Mouse (Mus musculus) midbrain, embryonic 15.5 days (tissue): Measurements from ENCODE around the gene Tbx10. TPM values are rescaled to one million over a fixed set of nuclear protein-coding genes. Genes with fewer than 3 reads are reported as not detected.

Source experiments
- ATAC-seq: fragments of 200-750 bp; cut with Nextera tagmentation; replicated peaks from 2 replicates; pipeline ENCODE4 v1.8.0; 2017; ENCODE audit warnings: moderate TSS enrichment
- H3K27ac ChIP-seq: fragments of 300-500 bp; sonication (generic); 2 replicates; pipeline ENCODE4 v1.5.1; 2015; ENCODE audit warnings: mild to moderate bottlenecking, inconsistent platforms
- H3K27me3 ChIP-seq: fragments of 300-500 bp; sonication (generic); replicated peaks from 2 replicates; pipeline ENCODE4 v1.6.1; 2015; ENCODE audit warnings: inconsistent platforms
- H3K36me3 ChIP-seq: fragments of 300-500 bp; sonication (generic); replicated peaks from 2 replicates; pipeline ENCODE4 v1.6.1; 2015; ENCODE audit warnings: inconsistent platforms
- H3K4me1 ChIP-seq: fragments of 300-500 bp; sonication (generic); 2 replicates; pipeline ENCODE4 v1.6.1; 2015; ENCODE audit warnings: inconsistent platforms
- H3K4me2 ChIP-seq: fragments of 300-500 bp; sonication (generic); 2 replicates; pipeline ENCODE4 v1.6.1; 2015; ENCODE audit warnings: inconsistent platforms, mild to moderate bottlenecking, moderate library complexity
- H3K4me3 ChIP-seq: fragments of 300-500 bp; sonication (generic); 2 replicates; pipeline ENCODE4 v1.5.1; 2015; ENCODE audit warnings: mild to moderate bottlenecking, inconsistent platforms
- H3K9ac ChIP-seq: fragments of 300-500 bp; sonication (generic); 2 replicates; pipeline ENCODE4 v1.6.1; 2015; ENCODE audit warnings: mild to moderate bottlenecking, inconsistent platforms
- H3K9me3 ChIP-seq: fragments of 300-500 bp; sonication (generic); 2 replicates; pipeline ENCODE4 v1.6.1; 2016; ENCODE audit warnings: inconsistent platforms
- WGBS: fragments of 180-500 bp; shearing (Covaris S2); methylation state at CpG from one replicate; pipeline ENCODE4 v1.1.7; 2015; ENCODE audit warnings: mixed read lengths; 5-methylcytosine and 5-hydroxymethylcytosine counted together
- polyA plus RNA-seq: library from polyadenylated mRNA; unstranded; fragments of >200 nt; fragmentation: Nextera tagmentation; extraction: Ambion mirVana; gene quantifications from 2 replicates; pipeline ENCODE4 v1.2.1, GENCODE M21; 2015

Tbx10 gene
- polyA plus RNA-seq, 1 experiment from 2014 or later: not detected

DNA sequence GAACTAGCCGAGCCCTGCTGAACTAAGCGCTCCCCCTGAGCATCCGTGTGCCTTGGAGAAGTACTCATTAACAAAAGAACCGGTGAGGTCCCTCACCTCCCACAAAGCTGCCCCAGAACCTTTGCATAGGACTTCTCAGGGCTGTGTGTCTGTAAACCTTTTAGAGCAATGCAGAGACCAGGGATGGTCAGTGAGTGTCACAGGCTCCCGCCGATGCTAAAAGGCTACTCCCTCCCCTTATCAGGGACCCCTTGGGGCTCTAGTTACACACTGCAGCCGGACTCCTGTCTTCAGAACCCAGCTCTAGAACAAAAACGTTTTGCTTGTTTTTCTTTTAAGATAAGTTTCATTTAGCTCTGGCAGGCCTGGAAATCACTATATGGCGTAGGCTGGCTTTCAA is 20.5 kb downstream of the Tbx10 start:
- Histone ChIP-seq H3K36me3 (peaks cover 14% of the 10 kb centered on the region; the same call in 1 of the 2 replicates), H3K27ac (no peak overlapping the region), H3K9me3 (no peaks in the 10 kb centered on the region), H3K4me3 (peak overlapping the region; percentile 91), H3K4me2 (peak overlapping the region; percentile 42), H3K4me1 (peaks cover 14% of the 10 kb centered on the region), H3K27me3 (no peaks in the 10 kb centered on the region), H3K9ac (no peak overlapping the region)
- no peak for ATAC-seq
- 24% methylated on average over 9 of the region's 9 CpGs for WGBS

DNA sequence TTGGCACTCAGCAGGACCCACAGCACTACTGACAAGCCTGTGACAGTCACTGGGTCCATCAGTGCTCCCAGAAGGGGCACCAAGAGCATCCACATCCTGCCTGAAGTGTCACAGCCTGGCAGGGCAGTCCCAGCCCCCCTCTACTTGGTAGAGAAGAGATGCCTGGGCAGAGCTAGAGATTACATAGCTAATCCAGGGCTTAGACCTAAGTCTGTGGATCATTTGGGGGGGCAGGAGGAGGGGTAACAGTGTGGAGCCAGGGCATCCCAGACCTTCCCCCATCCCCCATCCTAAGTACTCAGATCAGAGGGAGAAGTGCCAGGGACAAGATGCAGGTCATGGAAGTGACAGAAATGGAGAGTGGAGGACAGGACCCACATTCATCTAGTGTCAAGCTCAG is 22.2 kb downstream of the Tbx10 start:
- Histone ChIP-seq H3K9ac (no peak overlapping the region), H3K9me3 (no peaks in the 10 kb centered on the region), H3K4me1 (peaks cover 19% of the 10 kb centered on the region), H3K4me2 (no peak overlapping the region), H3K27ac (no peak overlapping the region), H3K36me3 (peaks cover 7% of the 10 kb centered on the region; the same call in 1 of the 2 replicates), H3K4me3 (no peak overlapping the region), H3K27me3 (0 out of 2 replicates have a peak, but pooled peaks cover 4% of the 10 kb centered on the region)
- no peak for ATAC-seq

- no peak for ATAC-seq
- Histone ChIP-seq H3K4me3 (no peak overlapping the region), H3K9me3 (no peaks in the 10 kb centered on the region), H3K27ac (no peak overlapping the region), H3K4me2 (no peak overlapping the region), H3K27me3 (0 out of 2 replicates have a peak, but pooled peaks cover 4% of the 10 kb centered on the region), H3K9ac (no peak overlapping the region), H3K4me1 (peaks cover 19% of the 10 kb centered on the region), H3K36me3 (no peaks in the 10 kb centered on the region)
- 61% methylated on average over 5 of the region's 5 CpGs for WGBS
Observed at GRCm38 (mm10) chr19:4015635-4016034, 23.1 kb downstream of the Tbx10 start.

DNA sequence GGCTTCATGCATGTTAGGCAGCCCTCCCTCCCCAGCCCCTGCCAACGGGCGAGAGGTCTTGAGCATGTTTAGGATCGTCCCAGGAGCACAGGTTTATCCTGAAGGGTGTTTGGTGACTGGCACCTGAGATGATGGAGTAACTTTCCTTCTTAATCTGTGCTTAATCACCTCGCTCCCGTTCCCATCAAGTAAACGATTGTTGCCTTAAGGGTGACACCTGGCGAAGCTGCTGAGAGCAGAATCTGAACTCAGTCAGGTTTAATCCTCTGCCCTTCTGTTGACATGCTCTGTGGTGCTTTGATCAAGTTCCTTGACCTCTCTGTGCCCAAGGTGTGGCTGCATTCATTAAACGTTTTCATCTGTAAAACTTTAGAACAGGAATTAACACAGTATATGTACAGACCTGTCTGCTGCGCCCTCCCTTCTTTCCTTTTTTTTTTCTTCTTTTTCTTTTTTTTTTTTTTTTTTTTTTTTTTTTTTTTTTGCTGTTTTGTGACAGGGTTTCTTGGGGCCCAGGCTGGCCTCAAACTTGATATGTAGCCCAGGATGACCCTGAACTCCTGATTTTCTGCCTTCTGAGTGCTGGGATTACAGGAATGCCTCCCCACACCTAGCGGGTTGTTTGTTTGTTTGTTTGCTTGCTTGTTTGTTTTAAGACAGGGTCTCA is 25.5 kb downstream of the Tbx10 start:
- ATAC-seq: no peak
- Histone ChIP-seq H3K27me3 (0 out of 2 replicates have a peak, but pooled peaks cover 4% of the 10 kb centered on the region), H3K9ac (no peak overlapping the region), H3K4me3 (no peak overlapping the region), H3K4me1 (peaks cover 5% of the 10 kb centered on the region; the same call in 1 of the 2 replicates), H3K4me2 (no peak overlapping the region), H3K36me3 (no peaks in the 10 kb centered on the region), H3K9me3 (no peaks in the 10 kb centered on the region), H3K27ac (no peak overlapping the region)
- WGBS: 68% methylated on average over 10 of the region's 10 CpGs

- H3K27ac ChIP-seq: no peak overlapping the region
- H3K27me3 ChIP-seq: 0 out of 2 replicates have a peak, but pooled peaks cover 4% of the 10 kb centered on the region
- H3K36me3 ChIP-seq: no peaks in the 10 kb centered on the region
- 27% methylated on average over 18 of the region's 18 CpGs for WGBS
- no peak overlapping the region for H3K4me2 ChIP-seq
- H3K4me3 ChIP-seq: no peak overlapping the region
- 0 out of 2 replicates have a peak, but pooled peaks cover 5% of the 10 kb centered on the region for H3K4me1 ChIP-seq
- peak; percentile 75 for ATAC-seq
- no peaks in the 10 kb centered on the region for H3K9me3 ChIP-seq
- H3K9ac ChIP-seq: no peak overlapping the region
Observed at GRCm38 (mm10) chr19:4018743-4019583, 26.4 kb downstream of the Tbx10 start.

DNA sequence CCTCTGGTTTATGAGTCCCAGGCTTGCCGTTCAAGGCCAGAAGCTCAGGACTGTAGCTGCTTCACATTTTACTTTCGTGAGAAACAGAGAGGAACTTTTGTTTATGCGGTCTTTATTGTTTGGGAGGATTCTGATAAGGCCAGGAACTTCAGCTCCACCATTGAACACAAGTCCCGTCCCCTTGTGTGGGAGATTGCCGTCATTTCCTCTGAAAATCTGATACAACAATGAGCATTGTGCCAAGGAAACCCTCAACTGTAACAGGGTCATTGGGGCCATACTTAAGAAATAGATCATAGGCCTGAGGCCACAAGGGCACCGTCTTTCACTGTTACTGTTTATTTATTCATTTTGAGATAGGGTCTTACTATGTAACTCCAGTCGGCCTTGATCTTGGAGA is 30.6 kb downstream of the Tbx10 start:
- Histone ChIP-seq H3K36me3 (no peaks in the 10 kb centered on the region), H3K4me3 (no peak overlapping the region), H3K9me3 (no peaks in the 10 kb centered on the region), H3K4me2 (no peak overlapping the region), H3K27ac (no peak overlapping the region), H3K4me1 (0 out of 2 replicates have a peak, but pooled peaks cover 5% of the 10 kb centered on the region), H3K27me3 (0 out of 2 replicates have a peak, but pooled peaks cover 4% of the 10 kb centered on the region), H3K9ac (no peak overlapping the region)
- no peak for ATAC-seq
- WGBS: 84% methylated on average over 7 of the region's 7 CpGs

DNA sequence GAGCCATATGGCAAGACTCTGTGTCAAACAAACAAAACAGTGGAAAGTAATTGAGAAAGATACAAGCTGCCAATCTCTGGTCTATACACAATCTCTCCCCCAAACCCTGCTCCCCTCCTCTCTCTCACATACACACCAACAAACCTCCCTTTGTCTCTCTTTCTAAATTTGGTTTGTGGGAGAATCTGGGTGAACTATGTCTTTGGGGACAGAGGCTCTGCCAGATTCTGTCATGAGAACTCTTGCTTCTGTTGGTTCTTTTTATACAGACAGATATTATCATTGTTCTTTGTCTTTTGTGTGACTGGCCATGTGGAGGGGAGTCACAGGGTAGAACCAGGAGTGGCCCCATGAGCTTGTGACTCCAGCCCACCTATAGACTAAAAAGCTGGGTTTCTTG is 35.0 kb downstream of the Tbx10 start:
- Histone ChIP-seq H3K27ac (no peak overlapping the region), H3K9ac (no peak overlapping the region), H3K4me2 (no peak overlapping the region), H3K4me3 (no peak overlapping the region), H3K9me3 (no peaks in the 10 kb centered on the region), H3K36me3 (no peaks in the 10 kb centered on the region), H3K27me3 (no peaks in the 10 kb centered on the region), H3K4me1 (no peaks in the 10 kb centered on the region)
- no peak for ATAC-seq

DNA sequence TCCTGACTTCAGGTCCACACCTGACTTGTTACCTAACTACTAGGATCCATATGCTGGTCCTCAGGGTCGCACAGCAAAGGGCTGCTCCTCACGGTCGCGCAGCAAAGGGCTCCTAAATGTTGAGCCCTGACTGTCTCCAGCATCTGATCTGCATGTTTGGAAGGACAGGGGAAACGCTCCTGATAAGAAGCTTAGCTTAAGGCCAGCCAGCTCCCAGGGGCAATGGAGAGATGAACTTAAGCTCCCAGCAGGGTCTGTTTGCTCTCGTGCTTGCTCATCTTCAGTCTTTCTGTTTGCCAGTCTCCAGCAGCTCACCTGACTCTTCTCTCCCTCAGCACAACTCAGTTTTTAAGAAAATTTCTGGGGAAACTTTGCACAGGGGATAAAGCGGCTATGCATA is 40.1 kb downstream of the Tbx10 start:
- Histone ChIP-seq H3K4me3 (no peak overlapping the region), H3K4me1 (peaks cover 13% of the 10 kb centered on the region), H3K36me3 (0 out of 2 replicates have a peak, but pooled peaks cover 4% of the 10 kb centered on the region), H3K9me3 (no peaks in the 10 kb centered on the region), H3K27me3 (no peaks in the 10 kb centered on the region), H3K9ac (no peak overlapping the region), H3K4me2 (no peak overlapping the region), H3K27ac (no peak overlapping the region)
- 54% methylated on average over 7 of the region's 7 CpGs for WGBS
- no peak for ATAC-seq

DNA sequence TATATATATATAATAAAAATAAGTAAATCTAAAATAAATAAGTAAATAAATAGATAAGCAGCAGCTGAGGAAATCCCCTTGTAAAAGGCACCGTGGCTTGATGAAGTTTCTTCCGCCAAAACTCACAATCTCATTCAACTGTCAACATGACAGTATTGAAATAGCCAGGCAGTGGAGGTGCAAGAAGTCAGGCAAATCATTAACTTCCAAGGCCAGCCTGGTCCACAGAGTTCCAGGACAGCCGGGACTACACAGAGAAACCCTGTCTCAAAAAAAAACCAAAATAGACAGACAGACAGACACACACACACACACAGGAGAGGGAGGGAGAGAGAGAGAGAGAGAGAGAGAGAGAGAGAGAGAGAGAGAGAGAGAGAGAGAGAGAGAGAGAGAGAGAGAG is 40.7 kb downstream of the Tbx10 start:
- Histone ChIP-seq H3K4me1 (peaks cover 17% of the 10 kb centered on the region), H3K27me3 (no peaks in the 10 kb centered on the region), H3K27ac (no peak overlapping the region), H3K4me3 (no peak overlapping the region), H3K4me2 (no peak overlapping the region), H3K9me3 (no peaks in the 10 kb centered on the region), H3K9ac (no peak overlapping the region), H3K36me3 (0 out of 2 replicates have a peak, but pooled peaks cover 4% of the 10 kb centered on the region)
- WGBS: 86% methylated on average over 3 of the region's 3 CpGs
- ATAC-seq: no peak

DNA sequence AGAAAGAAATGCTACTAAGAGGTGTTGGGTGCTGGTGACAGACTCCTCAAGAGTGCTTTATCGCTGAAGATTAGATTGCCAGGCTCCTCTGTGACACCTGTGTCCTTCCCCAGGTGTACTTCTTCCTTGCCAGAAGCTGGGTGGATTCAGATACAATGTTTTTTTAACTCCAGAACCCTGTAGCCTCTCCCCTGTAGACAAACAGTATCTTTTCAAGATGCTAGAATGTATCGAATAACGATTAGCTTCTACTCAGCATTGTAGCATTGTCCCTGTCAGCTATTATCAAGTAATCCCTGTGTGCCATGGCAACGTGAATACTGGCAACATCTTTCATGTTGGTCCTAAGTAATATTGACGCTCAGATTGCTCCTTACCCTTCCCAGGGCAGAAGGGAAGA is 41.2 kb downstream of the Tbx10 start:
- 49% methylated on average over 5 of the region's 5 CpGs for WGBS
- Histone ChIP-seq H3K36me3 (0 out of 2 replicates have a peak, but pooled peaks cover 4% of the 10 kb centered on the region), H3K9ac (no peak overlapping the region), H3K27ac (no peak overlapping the region), H3K27me3 (no peaks in the 10 kb centered on the region), H3K4me2 (no peak overlapping the region), H3K4me1 (peaks cover 20% of the 10 kb centered on the region), H3K4me3 (no peak overlapping the region), H3K9me3 (no peaks in the 10 kb centered on the region)
- ATAC-seq: no peak

GRCm38 (mm10) chr19:4036327-4037045 is 43.9 kb downstream of the Tbx10 start:
- no peak; the same call in 1 of the 2 replicates for ATAC-seq
- Histone ChIP-seq H3K27me3 (no peaks in the 10 kb centered on the region), H3K4me3 (no peak overlapping the region), H3K27ac (no peak overlapping the region), H3K4me2 (peak overlapping the region; percentile 5; the same call in 1 of the 2 replicates), H3K9me3 (no peaks in the 10 kb centered on the region), H3K4me1 (peaks cover 20% of the 10 kb centered on the region), H3K9ac (no peak overlapping the region), H3K36me3 (0 out of 2 replicates have a peak, but pooled peaks cover 4% of the 10 kb centered on the region)
- 66% methylated on average over 12 of the region's 12 CpGs for WGBS
